Comparison of ENCODE assay signal across 11 mouse cellular contexts in genomic region chr6:128736100-128736499, GRCm38 (mm10). TPM values are rescaled to one million over a fixed set of nuclear protein-coding genes. Genes with fewer than 3 reads are reported as not detected.
DNase-seq lines count a peak whose midpoint lies in the region; ATAC-seq and TF ChIP-seq lines count a peak whose summit lies in the region.
"Had no signal": no experiment of that assay in that cellular context is flagged by ENCODE, and none has a peak within 500 bp of the region (broad histone marks: within the 10 kb centered on the region; RNA-seq: fewer than 3 reads in every experiment).

No protein-coding gene starts in this region.

- TF ChIP-seq EP300 in stomach, postnatal 0 days (optimal IDR thresholded peaks at IDR 0.05), result no peak

- intact Hi-C loops in gastrocnemius, postnatal 36 days (cut with DNase I), result no loop called here

- H3K4me2 ChIP-seq in limb, embryonic 11.5 days (ENCODE audit: low read depth, severe bottlenecking), result no peak overlapping the region
- no peak overlapping the region for H3K4me2 ChIP-seq in stomach, postnatal 0 days (replicated peaks; ENCODE audit: low read depth)
- H3K4me2 ChIP-seq in forebrain, embryonic 14.5 days (ENCODE audit: low read length), result no peak overlapping the region
- H3K4me2 ChIP-seq: limb, embryonic 12.5 days had no signal

- H3K27me3 ChIP-seq in limb, embryonic 11.5 days (ENCODE audit: control insufficient read depth, insufficient read depth, low read length), result no peaks in the 10 kb centered on the region
- H3K27me3 ChIP-seq in limb, embryonic 10.5 days (ENCODE audit: low read depth, poor library complexity, severe bottlenecking), result no peaks in the 10 kb centered on the region
- H3K27me3 ChIP-seq in stomach, postnatal 0 days (ENCODE audit: control insufficient read depth, insufficient read depth, low read length), result no peaks in the 10 kb centered on the region
- H3K27me3 ChIP-seq in forebrain, embryonic 14.5 days (replicated peaks; ENCODE audit: control insufficient read depth, insufficient read depth, low read length), result no peaks in the 10 kb centered on the region
- H3K27me3 ChIP-seq: limb, embryonic 12.5 days had no signal

- H3K4me3 ChIP-seq in limb, embryonic 11.5 days (ENCODE audit: low read depth, low read length), result no peak overlapping the region
- no peak overlapping the region for H3K4me3 ChIP-seq in limb, embryonic 10.5 days
- no peak overlapping the region for H3K4me3 ChIP-seq in stomach, postnatal 0 days (ENCODE audit: low read depth, low read length)
- H3K4me3 ChIP-seq in forebrain, embryonic 14.5 days (ENCODE audit: low read depth, low read length), result no peak overlapping the region
- H3K4me3 ChIP-seq: limb, embryonic 12.5 days had no signal

- H3K4me1 ChIP-seq in limb, embryonic 11.5 days (ENCODE audit: control insufficient read depth, insufficient read depth, low read length), result no peaks in the 10 kb centered on the region
- H3K4me1 ChIP-seq in limb, embryonic 10.5 days, result 0 out of 2 replicates have a peak, but pooled peaks cover 4% of the 10 kb centered on the region
- H3K4me1 ChIP-seq in stomach, postnatal 0 days (replicated peaks; ENCODE audit: control insufficient read depth, insufficient read depth), result no peaks in the 10 kb centered on the region
- no peaks in the 10 kb centered on the region for H3K4me1 ChIP-seq in forebrain, embryonic 14.5 days (ENCODE audit: control insufficient read depth, insufficient read depth, low read length)

- DNase-seq in adrenal gland, adult 2 months, result peak; percentile 25
- no peak for DNase-seq in adrenal gland, adult 8-10 months
- DNase-seq in limb, embryonic 11.5 days (ENCODE audit: low spot score), result no peak
- DNase-seq in limb, embryonic 10.5 days (ENCODE audit: low spot score), result no peak
- peak; percentile 45 to 50 for DNase-seq in kidney, postnatal 25 days
- no peak for DNase-seq in stomach, postnatal 0 days (ENCODE audit: low spot score)
- no peak for DNase-seq in forebrain, embryonic 14.5 days (ENCODE audit: low spot score)
- DNase-seq in gastrocnemius, postnatal 36 days, result no peak

- H3K9me3 ChIP-seq in limb, embryonic 11.5 days (ENCODE audit: control insufficient read depth, low read length), result no peaks in the 10 kb centered on the region
- no peaks in the 10 kb centered on the region for H3K9me3 ChIP-seq in limb, embryonic 10.5 days (replicated peaks)
- H3K9me3 ChIP-seq in stomach, postnatal 0 days (ENCODE audit: control insufficient read depth, low read length), result no peaks in the 10 kb centered on the region
- no peaks in the 10 kb centered on the region for H3K9me3 ChIP-seq in forebrain, embryonic 14.5 days (replicated peaks; ENCODE audit: control insufficient read depth, low read length)
- H3K9me3 ChIP-seq: limb, embryonic 12.5 days had no signal

- H3K36me3 ChIP-seq in limb, embryonic 11.5 days (ENCODE audit: control insufficient read depth, insufficient read depth, low read length), result no peaks in the 10 kb centered on the region
- no peaks in the 10 kb centered on the region for H3K36me3 ChIP-seq in limb, embryonic 10.5 days
- no peaks in the 10 kb centered on the region for H3K36me3 ChIP-seq in stomach, postnatal 0 days (ENCODE audit: control insufficient read depth, insufficient read depth, low read length)
- H3K36me3 ChIP-seq in forebrain, embryonic 14.5 days (ENCODE audit: control insufficient read depth, insufficient read depth, low read length), result no peaks in the 10 kb centered on the region
- H3K36me3 ChIP-seq: limb, embryonic 12.5 days had no signal

- TF ChIP-seq CTCF in stomach, postnatal 0 days (IDR thresholded peaks at IDR 0.05; ENCODE audit: low read depth), result peak; percentile 51

- H3K9ac ChIP-seq in limb, embryonic 11.5 days (ENCODE audit: low read length), result no peak overlapping the region
- H3K9ac ChIP-seq in stomach, postnatal 0 days (ENCODE audit: low read length), result no peak overlapping the region
- no peak overlapping the region for H3K9ac ChIP-seq in forebrain, embryonic 14.5 days (ENCODE audit: low read length)
- H3K9ac ChIP-seq: limb, embryonic 12.5 days had no signal

- 0 out of 2 replicates have a peak, but pooled peaks have one; percentile 7 for ATAC-seq in limb, embryonic 11.5 days (ENCODE audit: insufficient number of reproducible peaks, low FRiP score, low TSS enrichment, low read depth)
- no peak for ATAC-seq in stomach, postnatal 0 days (ENCODE audit: low FRiP score, low TSS enrichment)
- no peak for ATAC-seq in forebrain, embryonic 14.5 days

- no peak overlapping the region for H3K27ac ChIP-seq in limb, embryonic 11.5 days (replicated peaks; ENCODE audit: low read depth, low read length)
- no peak overlapping the region for H3K27ac ChIP-seq in limb, embryonic 10.5 days
- no peak overlapping the region for H3K27ac ChIP-seq in stomach, postnatal 0 days (replicated peaks)
- no peak overlapping the region for H3K27ac ChIP-seq in forebrain, embryonic 14.5 days (ENCODE audit: low read depth, low read length)
- H3K27ac ChIP-seq: limb, embryonic 12.5 days had no signal

RNA-seq across cellular contexts. Expression of gene Klrb1, which starts 13.2 kb away (rescaled TPM):
- total RNA-seq in adrenal gland, adult 2 months (2021), result not detected
- not detected in 2 replicates for polyA plus RNA-seq in adrenal gland, adult 2 months (2012; rRNA removed)
- not detected for total RNA-seq in adrenal gland, adult 8-10 months (2022)
- polyA plus RNA-seq in limb, embryonic 11.5 days (2014; fragmentation: Nextera tagmentation; extraction: Ambion mirVana), result not detected in 2 replicates
- polyA plus RNA-seq in limb, embryonic 10.5 days (2016; fragmentation: Nextera tagmentation; extraction: Ambion mirVana), result not detected in 2 replicates
- polyA plus RNA-seq in stomach, postnatal 0 days (2015; fragmentation: Nextera tagmentation; extraction: Ambion mirVana), result not detected in 2 replicates
- polyA plus RNA-seq in forebrain, embryonic 14.5 days (2014; fragmentation: Nextera tagmentation; extraction: Ambion mirVana), result not detected in 2 replicates
- total RNA-seq in gastrocnemius, postnatal 36 days (2021), result not detected
- polyA plus RNA-seq: C2C12; embryonic facial prominence, embryonic 14.5 days; limb, embryonic 12.5 days had no signal

RNA-seq across cellular contexts. Expression of gene Klrb1c, which starts 52.9 kb away (rescaled TPM):
- total RNA-seq in adrenal gland, adult 2 months (2021), result under 1 TPM; 0.23 to 0.31 TPM
- polyA plus RNA-seq in adrenal gland, adult 2 months (2012; rRNA removed), result 0.08 and 0.16 TPM in 2 replicates
- 1 to 10 TPM in 1 of 4 experiments, under 1 TPM in 3; 0.22 to 1.0 (median 0.56) TPM for total RNA-seq in adrenal gland, adult 8-10 months (2022)
- polyA plus RNA-seq in limb, embryonic 11.5 days (2014; fragmentation: Nextera tagmentation; extraction: Ambion mirVana), result not detected in 2 replicates
- not detected in 2 replicates for polyA plus RNA-seq in limb, embryonic 10.5 days (2016; fragmentation: Nextera tagmentation; extraction: Ambion mirVana)
- polyA plus RNA-seq in stomach, postnatal 0 days (2015; fragmentation: Nextera tagmentation; extraction: Ambion mirVana), result 0.07 and 0.18 TPM in 2 replicates
- polyA plus RNA-seq in forebrain, embryonic 14.5 days (2014; fragmentation: Nextera tagmentation; extraction: Ambion mirVana), result not detected in 2 replicates
- total RNA-seq in gastrocnemius, postnatal 36 days (2021), result not detected
- polyA plus RNA-seq: C2C12; embryonic facial prominence, embryonic 14.5 days; limb, embryonic 12.5 days had no signal

Comparison
In these comparisons a context has a peak if more than half of its experiments do, and no peak if none do; other contexts are left out.
1. DNase-seq: peak in adrenal gland, adult 2 months (single experiment) and kidney, postnatal 25 days (2 of 2); none in adrenal gland, adult 8-10 months (single experiment), limb, embryonic 11.5 days (single experiment), limb, embryonic 10.5 days (single experiment), stomach, postnatal 0 days (single experiment), forebrain, embryonic 14.5 days (single experiment) and gastrocnemius, postnatal 36 days (0 of 2).